15 mouse cellular contexts compared by ENCODE assay signal in the genomic region with DNA sequence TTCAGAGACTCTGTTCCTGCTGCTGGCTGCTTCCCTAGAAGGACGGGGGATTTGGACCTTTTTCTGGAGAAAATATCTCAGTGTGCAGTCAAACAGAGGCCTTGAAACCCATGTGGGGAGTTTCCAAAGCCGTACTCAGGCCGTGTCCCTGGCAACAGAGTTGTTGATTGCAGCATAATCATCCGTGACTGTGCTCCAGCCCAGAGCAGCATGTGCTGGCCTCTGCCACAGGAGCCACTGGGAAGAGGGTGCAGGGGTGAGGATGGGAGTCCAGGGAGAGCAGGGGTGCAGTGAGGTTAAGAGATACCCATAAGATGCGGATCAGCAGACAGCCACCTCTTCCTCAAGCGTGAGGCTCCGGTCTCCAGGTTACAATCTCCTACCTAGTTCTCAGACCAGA. TPM values are rescaled to one million over a fixed set of nuclear protein-coding genes. Genes with fewer than 3 reads are reported as not detected.
DNase-seq lines count a peak whose midpoint lies in the region; ATAC-seq and TF ChIP-seq lines count a peak whose summit lies in the region.
"Had no signal": no experiment of that assay in that cellular context is flagged by ENCODE, and none has a peak within 500 bp of the region (broad histone marks: within the 10 kb centered on the region; RNA-seq: fewer than 3 reads in every experiment).

No protein-coding gene starts in this region.

- ATAC-seq in megakaryocyte, adult 5-6 weeks (ENCODE audit: poor library complexity, severe bottlenecking): no peak
- ATAC-seq: activated CD4-positive, CD25-positive, alpha-beta regulatory T cell, adult 4 months; forebrain, embryonic 15.5 days had no signal

- peaks cover 78% of the 10 kb centered on the region for H3K4me1 ChIP-seq in megakaryocyte, embryonic 14.5 days
- H3K4me1 ChIP-seq in testis, adult 2 months (ENCODE audit: control insufficient read depth, insufficient read depth, low read length): peaks cover 1% of the 10 kb centered on the region; the same call in 1 of the 2 replicates

- H3K36me3 ChIP-seq in megakaryocyte, embryonic 14.5 days (replicated peaks; ENCODE audit: low read length): no peaks in the 10 kb centered on the region
- H3K36me3 ChIP-seq in testis, adult 2 months (ENCODE audit: control insufficient read depth, insufficient read depth, low read length): no peaks in the 10 kb centered on the region
- H3K36me3 ChIP-seq: forebrain, embryonic 15.5 days; heart, embryonic 15.5 days; limb, embryonic 15.5 days had no signal

- H3K27ac ChIP-seq in testis, adult 2 months (ENCODE audit: control insufficient read depth, insufficient read depth, low read depth, low read length): peak overlapping the region; percentile 54
- no peak overlapping the region for H3K27ac ChIP-seq in layer of hippocampus, adult 2 months
- H3K27ac ChIP-seq: forebrain, embryonic 15.5 days; heart, embryonic 15.5 days; limb, embryonic 15.5 days had no signal

- TF ChIP-seq POLR2A in testis, adult 2 months (IDR thresholded peaks at IDR 0.05; ENCODE audit: control insufficient read depth, low read depth, low read length): no peak

- peak overlapping the region; percentile 9 for H3K4me3 ChIP-seq in megakaryocyte, embryonic 14.5 days (replicated peaks)
- no peak overlapping the region; the same call in 1 of the 2 replicates for H3K4me3 ChIP-seq in testis, adult 2 months (ENCODE audit: control insufficient read depth, low read depth, low read length)
- H3K4me3 ChIP-seq in layer of hippocampus, adult 2 months: no peak overlapping the region
- H3K4me3 ChIP-seq: forebrain, embryonic 15.5 days; heart, embryonic 15.5 days; limb, embryonic 15.5 days had no signal

- no peaks in the 10 kb centered on the region for H3K9me3 ChIP-seq in megakaryocyte, embryonic 14.5 days
- H3K9me3 ChIP-seq: forebrain, embryonic 15.5 days; heart, embryonic 15.5 days; limb, embryonic 15.5 days had no signal

- peaks cover 46% of the 10 kb centered on the region for H3K27me3 ChIP-seq in megakaryocyte, embryonic 14.5 days (replicated peaks)
- H3K27me3 ChIP-seq in testis, adult 2 months (ENCODE audit: control insufficient read depth, insufficient read depth, low read length): no peaks in the 10 kb centered on the region
- H3K27me3 ChIP-seq: forebrain, embryonic 15.5 days; limb, embryonic 15.5 days had no signal

- peak; percentile 23 for DNase-seq in embryo, embryonic 10 days (ENCODE audit: low spot score)
- DNase-seq in embryo, embryonic 10.5 days (ENCODE audit: low spot score): no peak
- DNase-seq in adrenal gland, postnatal 36 days: peak; percentile 78 to 82
- no peak for DNase-seq in spleen, postnatal 36 days (ENCODE audit: low spot score in 2 of 2)
- no peak for DNase-seq in layer of hippocampus, adult 2 months (ENCODE audit: low spot score in 2 of 2)
- DNase-seq: cerebellum, adult 2 months; gastrocnemius, postnatal 36 days; lung, postnatal 10 days had no signal

- no peak for TF ChIP-seq CTCF in testis, adult 2 months (IDR thresholded peaks at IDR 0.05; ENCODE audit: control insufficient read depth, insufficient read depth, insufficient replicate concordance, low read depth, low read length)
- TF ChIP-seq CTCF in layer of hippocampus, adult 2 months (conservative IDR thresholded peaks at IDR 0.05): no peak

RNA-seq across cellular contexts. Expression of a gene that starts 2.7 kb away (rescaled TPM):
- not detected in 2 replicates for polyA plus RNA-seq in megakaryocyte, embryonic 14.5 days (2012; ENCODE audit: insufficient read depth, low replicate concordance)
- total RNA-seq in megakaryocyte, adult 5-6 weeks (2015): 2.4 TPM in 1 of 2 replicates, not detected in the other
- 1.4 TPM in 1 of 2 replicates, not detected in the other for total RNA-seq in megakaryocyte, adult 5-6 weeks (2017)
- 1 to 10 TPM; 1.0 to 1.4 TPM for total RNA-seq in adrenal gland, postnatal 36 days (2021)
- 2.0 and 2.7 TPM in 2 replicates for polyA plus RNA-seq in testis, adult 2 months (2012; rRNA removed)
- total RNA-seq in layer of hippocampus, adult 2 months (2021): 1 to 10 TPM; 3.4 to 6.0 TPM
- total RNA-seq: gastrocnemius, postnatal 36 days had no signal
- polyA plus RNA-seq: limb, embryonic 15.5 days had no signal

RNA-seq across cellular contexts. Expression of a gene that starts 30.6 kb away (rescaled TPM):
- 62.7 and 175 TPM in 2 replicates for polyA plus RNA-seq in megakaryocyte, embryonic 14.5 days (2012; ENCODE audit: insufficient read depth, low replicate concordance)
- 12.8 and 16.6 TPM in 2 replicates for total RNA-seq in megakaryocyte, adult 5-6 weeks (2015)
- total RNA-seq in megakaryocyte, adult 5-6 weeks (2017): 22.1 and 24.8 TPM in 2 replicates
- total RNA-seq in adrenal gland, postnatal 36 days (2021): 100 to 1,000 TPM; 152 to 219 TPM
- polyA plus RNA-seq in testis, adult 2 months (2012; rRNA removed): 52.1 and 74.1 TPM in 2 replicates
- total RNA-seq in layer of hippocampus, adult 2 months (2021): 10 to 100 TPM; 78.2 to 83.7 TPM

RNA-seq across cellular contexts. Expression of a gene that starts 30.7 kb away (rescaled TPM):
- 404 and 666 TPM in 2 replicates for polyA plus RNA-seq in megakaryocyte, embryonic 14.5 days (2012; ENCODE audit: insufficient read depth, low replicate concordance)
- total RNA-seq in megakaryocyte, adult 5-6 weeks (2015): 13.0 and 28.9 TPM in 2 replicates
- total RNA-seq in megakaryocyte, adult 5-6 weeks (2017): 13.5 and 19.5 TPM in 2 replicates
- total RNA-seq in adrenal gland, postnatal 36 days (2021): 100 to 1,000 TPM in 1 of 2 experiments, 10 to 100 TPM in 1; 70.2 to 106 TPM
- 58.3 and 77.3 TPM in 2 replicates for polyA plus RNA-seq in testis, adult 2 months (2012; rRNA removed)
- total RNA-seq in layer of hippocampus, adult 2 months (2021): 10 to 100 TPM; 60.9 to 67.2 TPM

RNA-seq across cellular contexts. Expression of a gene that starts 35.7 kb away (rescaled TPM):
- polyA plus RNA-seq in megakaryocyte, embryonic 14.5 days (2012; ENCODE audit: insufficient read depth, low replicate concordance): 0.44 TPM in 1 of 2 replicates, not detected in the other
- total RNA-seq in megakaryocyte, adult 5-6 weeks (2015): 0.13 and 0.18 TPM in 2 replicates
- not detected in 2 replicates for total RNA-seq in megakaryocyte, adult 5-6 weeks (2017)
- 10 to 100 TPM; 26.2 to 35.5 TPM for total RNA-seq in adrenal gland, postnatal 36 days (2021)
- 5.4 and 6.4 TPM in 2 replicates for polyA plus RNA-seq in testis, adult 2 months (2012; rRNA removed)
- total RNA-seq in layer of hippocampus, adult 2 months (2021): 100 to 1,000 TPM; 396 to 397 TPM
- polyA plus RNA-seq: activated CD4-positive, CD25-positive, alpha-beta regulatory T cell, adult 4 months had no signal

RNA-seq across cellular contexts. Expression of a gene that starts 49.7 kb away (rescaled TPM):
- 15.3 and 21.3 TPM in 2 replicates for polyA plus RNA-seq in megakaryocyte, embryonic 14.5 days (2012; ENCODE audit: insufficient read depth, low replicate concordance)
- total RNA-seq in megakaryocyte, adult 5-6 weeks (2015): 44.1 and 46.4 TPM in 2 replicates
- total RNA-seq in megakaryocyte, adult 5-6 weeks (2017): 40.3 and 43.5 TPM in 2 replicates
- total RNA-seq in adrenal gland, postnatal 36 days (2021): 10 to 100 TPM; 65.7 to 70.6 TPM
- 54.8 and 58.9 TPM in 2 replicates for polyA plus RNA-seq in testis, adult 2 months (2012; rRNA removed)
- 10 to 100 TPM; 69.1 to 71.4 TPM for total RNA-seq in layer of hippocampus, adult 2 months (2021)

Comparison
In these comparisons a context has a peak if more than half of its experiments do, and no peak if none do; other contexts are left out.
1. DNase-seq: peak in embryo, embryonic 10 days (single experiment) and adrenal gland, postnatal 36 days (2 of 2); none in embryo, embryonic 10.5 days (single experiment), spleen, postnatal 36 days (0 of 2) and layer of hippocampus, adult 2 months (0 of 2).